ENCODE assay signal across 14 mouse cellular contexts in the genomic region with DNA sequence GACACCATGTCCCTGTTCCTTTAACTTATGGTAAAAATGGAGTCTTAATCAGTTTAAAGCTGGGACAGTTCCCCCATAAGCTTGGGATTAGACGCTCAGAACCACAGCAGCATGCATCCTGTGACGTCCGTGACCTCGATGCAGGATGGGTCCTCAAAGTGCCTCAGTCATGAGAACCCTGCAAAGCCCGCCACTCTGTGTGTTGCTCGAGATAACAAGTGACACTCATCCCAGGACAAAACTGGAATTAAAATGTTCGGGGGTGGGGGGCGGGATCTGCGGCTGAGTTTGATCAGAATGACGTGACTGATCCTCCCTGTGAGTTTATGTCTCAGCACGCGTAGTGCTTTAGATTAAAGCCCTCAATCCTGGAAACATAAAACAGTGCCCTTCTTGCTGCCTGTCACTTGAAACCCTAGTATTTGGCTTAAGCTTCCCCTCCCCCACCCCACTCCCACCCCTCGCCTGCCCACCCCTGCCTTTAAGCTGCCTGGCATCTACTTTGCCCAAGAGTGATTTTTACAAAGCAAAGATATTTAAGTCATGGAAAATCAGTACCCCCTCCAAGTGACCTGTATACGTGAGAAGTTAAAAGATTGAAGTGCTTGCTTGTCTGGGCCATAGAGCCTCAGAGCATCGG. TPM values are rescaled to one million over a fixed set of nuclear protein-coding genes. Genes with fewer than 3 reads are reported as not detected.
A peak's percentile ranks its signal among the peaks of the same experiment; 100 is the strongest.
DNase-seq lines count a peak whose midpoint lies in the region; ATAC-seq lines count a peak whose summit lies in the region.
"Had no signal": no experiment of that assay in that cellular context is flagged by ENCODE, and none has a peak within 500 bp of the region (broad histone marks: within the 10 kb centered on the region; RNA-seq: fewer than 3 reads in every experiment).

No protein-coding gene starts in this region.

- no peaks in the 10 kb centered on the region for H3K36me3 ChIP-seq in kidney, embryonic 15.5 days
- H3K36me3 ChIP-seq in midbrain, embryonic 15.5 days (replicated peaks), result no peaks in the 10 kb centered on the region
- H3K36me3 ChIP-seq: liver, embryonic 13.5 days had no signal

- H3K27ac ChIP-seq in kidney, embryonic 15.5 days, result no peak overlapping the region
- no peak overlapping the region for H3K27ac ChIP-seq in midbrain, embryonic 15.5 days
- H3K27ac ChIP-seq: liver, embryonic 13.5 days had no signal

- H3K4me2 ChIP-seq in kidney, embryonic 15.5 days, result 0 out of 2 replicates have a peak overlapping the region, but pooled peaks have one; percentile 4
- H3K4me2 ChIP-seq in midbrain, embryonic 15.5 days, result peak overlapping the region; percentile 35
- H3K4me2 ChIP-seq: liver, embryonic 13.5 days had no signal

- no peaks in the 10 kb centered on the region for H3K9me3 ChIP-seq in kidney, embryonic 15.5 days (replicated peaks)
- no peaks in the 10 kb centered on the region for H3K9me3 ChIP-seq in midbrain, embryonic 15.5 days
- H3K9me3 ChIP-seq: liver, embryonic 13.5 days had no signal

- no peaks in the 10 kb centered on the region for H3K27me3 ChIP-seq in kidney, embryonic 15.5 days
- no peaks in the 10 kb centered on the region for H3K27me3 ChIP-seq in midbrain, embryonic 15.5 days (replicated peaks)
- H3K27me3 ChIP-seq: liver, embryonic 13.5 days had no signal

- DNase-seq in embryo, embryonic 10.5 days (ENCODE audit: low spot score), result peak; percentile 22
- no peak for DNase-seq in embryo, embryonic 9.5 days (ENCODE audit: extremely low spot score)
- DNase-seq in kidney, adult 8-10 months, result no peak
- no peak for DNase-seq in left cerebral cortex, postnatal 36 days (ENCODE audit: low spot score in 2 of 2)
- no peak for DNase-seq in urinary bladder, postnatal 4 days (ENCODE audit: low spot score in 2 of 2)
- no peak for DNase-seq in cerebellum, postnatal 4 days (ENCODE audit: low spot score in 2 of 2)
- DNase-seq: cerebellum, adult 18-20 months; kidney, adult 9 months; liver, embryonic 13.5 days; lung, postnatal 10 days; right cerebral cortex, postnatal 25 days; thymus, adult 18-20 months had no signal

- no peak overlapping the region for H3K4me3 ChIP-seq in kidney, embryonic 15.5 days (replicated peaks)
- no peak overlapping the region for H3K4me3 ChIP-seq in midbrain, embryonic 15.5 days
- H3K4me3 ChIP-seq: liver, embryonic 13.5 days had no signal

- intact Hi-C loops in left cerebral cortex, postnatal 36 days (cut with DNase I), result no loop called here

- ATAC-seq in kidney, embryonic 15.5 days (replicated peaks; ENCODE audit: low FRiP score), result no peak
- ATAC-seq in midbrain, embryonic 15.5 days (replicated peaks), result peak; percentile 48

- 18% methylated on average over 15 of the region's 15 CpGs for WGBS in kidney, embryonic 15.5 days
- WGBS in midbrain, embryonic 15.5 days, result 18% methylated on average over 15 of the region's 15 CpGs

- H3K9ac ChIP-seq in kidney, embryonic 15.5 days, result no peak overlapping the region
- no peak overlapping the region for H3K9ac ChIP-seq in midbrain, embryonic 15.5 days
- H3K9ac ChIP-seq: liver, embryonic 13.5 days had no signal

- H3K4me1 ChIP-seq in kidney, embryonic 15.5 days, result no peaks in the 10 kb centered on the region
- H3K4me1 ChIP-seq in midbrain, embryonic 15.5 days, result peaks cover 8% of the 10 kb centered on the region; the same call in 1 of the 2 replicates

RNA-seq across cellular contexts. Expression of a gene that starts 12.2 kb away (rescaled TPM):
- 45.4 and 53.0 TPM in 2 replicates for polyA plus RNA-seq in kidney, embryonic 15.5 days (2015; fragmentation: Nextera tagmentation; extraction: Ambion mirVana)
- 69.5 and 72.5 TPM in 2 replicates for polyA plus RNA-seq in midbrain, embryonic 15.5 days (2015; fragmentation: Nextera tagmentation; extraction: Ambion mirVana)
- total RNA-seq in left cerebral cortex, postnatal 36 days (2021), result 10 to 100 TPM; 67.5 to 68.4 TPM

RNA-seq across cellular contexts. Expression of a gene that starts 58.1 kb away (rescaled TPM):
- 43.1 and 43.7 TPM in 2 replicates for polyA plus RNA-seq in kidney, embryonic 15.5 days (2015; fragmentation: Nextera tagmentation; extraction: Ambion mirVana)
- 43.9 and 45.7 TPM in 2 replicates for polyA plus RNA-seq in midbrain, embryonic 15.5 days (2015; fragmentation: Nextera tagmentation; extraction: Ambion mirVana)
- 10 to 100 TPM; 22.1 to 23.0 TPM for total RNA-seq in left cerebral cortex, postnatal 36 days (2021)
